Mouse (Mus musculus) spleen, postnatal 10 days (tissue): ENCODE data around the gene Osbpl11.

ENCODE experiments used
- DNase-seq, 2 experiments: peaks; one replicate each; pipeline ENCODE4 v3.0.0; 2021 to 2022; ENCODE audit warnings: low spot score in 2 of 2

The Osbpl11 gene

DNA sequence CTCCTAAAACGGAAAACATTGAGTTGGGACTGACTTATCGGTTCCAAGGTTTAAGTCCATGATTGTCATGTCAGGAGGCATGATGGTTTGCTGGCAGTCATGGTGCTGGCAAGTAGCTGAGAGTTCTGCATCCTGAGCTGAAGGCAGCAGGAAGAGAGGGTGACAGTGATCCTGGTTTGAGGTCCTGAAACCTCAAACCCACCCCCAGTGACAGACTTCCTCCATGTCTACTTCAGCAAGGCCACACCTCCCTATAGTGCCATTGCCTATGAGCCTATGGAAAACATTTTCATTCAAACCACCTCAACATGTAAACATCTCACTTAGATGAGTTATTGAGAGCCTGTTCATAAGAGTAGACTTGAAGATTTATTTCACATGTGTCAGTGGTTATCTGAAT lies 54.4 kb downstream of the Osbpl11 start:
- no peak for DNase-seq

DNA sequence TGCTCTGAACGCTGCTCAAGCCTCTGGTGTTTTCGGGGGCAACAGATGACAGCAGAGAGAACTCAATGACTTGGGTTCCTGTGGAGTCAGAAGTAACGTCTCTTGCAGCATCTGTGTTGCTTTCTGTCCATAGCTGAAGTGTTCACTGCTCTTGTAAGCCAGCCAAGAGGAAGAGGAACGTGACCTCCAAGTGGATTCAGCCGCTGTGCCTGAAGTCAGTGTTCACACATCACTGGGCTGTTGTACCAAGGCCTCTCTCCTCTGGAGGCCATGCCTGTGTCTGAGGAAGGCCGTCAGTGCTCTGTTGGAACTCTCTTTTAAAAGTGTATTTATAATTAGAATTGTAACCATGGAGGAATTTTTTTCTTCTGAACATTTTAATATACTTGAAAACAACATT lies 57.2 kb downstream of the Osbpl11 start:
- no peak for DNase-seq

- DNase-seq, result peak in 1 of 2 experiments; percentile 43
Measured at GRCm38 (mm10) chr16:33244136-33244691, 59.3 kb downstream of the Osbpl11 start.

DNA sequence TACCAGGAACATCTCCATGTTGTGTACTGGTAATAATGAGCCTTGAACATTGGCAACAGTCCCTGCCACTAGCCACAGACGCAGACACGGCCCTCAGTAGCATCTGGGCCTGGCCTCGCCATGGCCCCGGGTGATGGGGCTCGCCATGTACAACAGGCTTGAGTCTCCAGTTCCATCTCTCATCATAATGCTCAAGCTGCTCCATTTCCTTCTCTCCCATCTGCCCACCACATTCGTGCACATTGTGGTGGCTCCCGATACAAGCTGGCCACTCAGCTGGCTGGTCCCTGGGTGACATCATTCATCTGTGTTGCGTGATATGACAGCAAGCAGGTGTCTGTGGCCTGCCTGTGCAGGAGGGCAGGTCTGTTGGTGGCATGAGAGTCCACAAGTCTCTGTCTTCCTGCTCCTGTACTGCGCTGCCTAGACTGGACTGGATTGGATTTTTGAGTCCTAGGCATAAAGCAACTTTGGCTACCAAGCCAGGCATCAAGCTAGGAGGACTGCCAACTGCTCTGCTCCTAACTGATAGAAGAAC lies 60.1 kb downstream of the Osbpl11 start:
- no peak for DNase-seq

- DNase-seq, result no peak
Measured at GRCm38 (mm10) chr16:33246526-33246925, 61.7 kb downstream of the Osbpl11 start.

DNA sequence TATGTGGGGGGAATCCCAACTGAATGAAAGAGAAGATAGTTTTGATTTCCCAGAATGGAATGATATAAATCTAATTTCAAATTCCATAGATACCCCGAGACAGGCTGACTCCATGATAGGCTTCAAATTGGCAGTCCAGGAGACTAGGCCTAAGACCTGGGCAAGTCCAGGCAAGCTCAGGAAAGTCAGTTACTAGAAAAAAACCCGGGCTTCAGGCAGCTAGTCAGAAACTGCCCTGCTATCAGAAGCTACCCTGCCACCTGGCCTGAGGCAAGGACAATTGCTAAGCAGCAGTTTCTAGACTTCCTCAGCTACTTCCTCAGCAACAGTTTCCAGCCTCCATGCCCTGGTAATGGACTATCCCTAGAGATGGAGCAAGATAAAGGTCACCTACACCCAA lies 62.1 kb downstream of the Osbpl11 start:
- no peak for DNase-seq

DNA sequence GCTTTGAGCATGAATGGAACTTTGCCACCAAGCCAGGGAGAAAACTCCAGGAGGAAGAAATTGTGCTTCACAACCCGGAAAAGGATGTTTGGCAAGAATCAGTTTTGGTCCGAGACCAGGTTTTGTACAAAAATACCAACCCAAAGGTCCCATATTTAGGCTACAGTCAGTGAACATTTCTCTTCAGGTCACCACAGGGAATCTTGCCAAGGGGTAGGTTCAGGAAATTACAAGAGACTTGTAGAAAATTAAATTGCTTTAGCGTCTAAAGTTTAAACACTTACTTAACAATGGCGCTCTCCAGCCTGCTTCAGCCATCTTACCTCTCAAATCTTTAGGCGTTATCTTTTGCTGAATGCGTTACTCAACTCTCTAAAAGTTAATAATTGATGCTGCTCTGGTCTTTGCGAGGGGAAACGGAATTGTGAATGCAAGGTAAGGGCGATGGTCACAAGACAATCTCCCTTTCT lies 65.8 kb downstream of the Osbpl11 start:
- DNase-seq, result peak in 1 of 2 experiments; percentile 18

DNA sequence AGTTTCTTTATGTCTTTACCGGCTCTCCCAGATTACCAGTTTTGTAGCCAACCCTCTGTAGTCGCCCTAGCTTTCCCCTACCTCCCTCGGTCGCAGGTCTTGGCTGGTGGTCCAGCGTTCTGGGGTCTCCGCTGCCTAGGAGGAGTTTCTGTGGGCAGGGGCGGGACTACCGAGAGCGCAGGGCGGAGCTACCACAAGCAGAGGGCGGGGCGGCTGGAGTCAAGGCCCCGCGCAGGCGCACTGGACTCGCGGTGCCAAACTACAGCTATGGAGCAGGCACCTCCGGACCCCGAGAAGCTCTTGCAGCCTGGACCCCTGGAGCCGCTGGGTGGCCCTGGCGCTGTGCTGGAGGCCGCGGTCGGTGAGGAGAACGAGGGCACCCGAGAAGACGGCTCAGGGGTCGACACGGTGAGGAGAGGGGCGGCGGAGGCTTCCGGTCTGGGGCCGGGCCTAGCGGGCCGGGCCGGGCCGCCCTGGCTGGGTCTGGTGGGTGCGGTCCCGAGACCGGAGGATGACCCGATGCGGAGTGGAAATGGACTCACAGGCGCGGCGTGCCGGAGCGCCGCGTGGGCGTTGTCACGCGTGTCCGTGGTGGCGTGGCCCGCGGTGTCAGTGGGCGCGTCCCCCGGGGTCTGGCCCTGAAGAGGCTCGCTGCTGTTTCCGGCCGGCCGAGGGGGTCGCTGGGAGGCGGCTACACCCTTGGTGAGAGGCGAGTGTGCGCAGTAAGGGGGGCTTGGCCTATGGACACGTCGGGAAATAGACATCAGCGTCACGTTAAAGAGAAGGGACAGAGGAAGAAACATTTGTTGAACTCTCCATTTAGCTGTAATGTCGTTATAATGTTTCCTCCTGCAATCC lies 66.6 kb downstream of the Osbpl11 start, which contains the start of gene Snx4:
TSS of gene Snx4 (plus strand) at position 249 of the 858 bp plus-strand sequence.
- DNase-seq, result peak; percentile 92 to 96

GRCm38 (mm10) chr16:33255601-33256000 lies 70.7 kb downstream of the Osbpl11 start:
- no peak for DNase-seq

- DNase-seq, result no peak
Measured at GRCm38 (mm10) chr16:33258530-33258929, 73.7 kb downstream of the Osbpl11 start.

DNA sequence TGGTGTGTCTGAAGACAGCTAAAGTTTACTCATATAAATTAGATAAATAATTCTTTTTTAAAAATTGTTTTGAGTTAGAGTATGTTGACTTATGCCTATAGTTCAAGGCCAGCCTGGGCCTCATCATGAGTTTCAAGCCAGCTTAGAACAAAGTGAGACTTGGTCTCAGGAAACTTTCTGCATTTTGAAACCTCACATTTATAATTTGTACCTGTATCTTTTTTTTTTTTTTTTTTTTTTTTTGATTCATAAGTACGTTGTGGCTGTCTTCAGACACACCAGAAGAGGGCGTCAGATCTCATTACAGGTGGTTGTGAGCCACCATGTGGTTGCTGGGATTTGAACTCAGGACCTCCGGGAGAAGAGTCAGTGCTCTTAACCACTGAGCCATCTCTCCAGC lies 75.0 kb downstream of the Osbpl11 start:
- DNase-seq, result no peak

DNA sequence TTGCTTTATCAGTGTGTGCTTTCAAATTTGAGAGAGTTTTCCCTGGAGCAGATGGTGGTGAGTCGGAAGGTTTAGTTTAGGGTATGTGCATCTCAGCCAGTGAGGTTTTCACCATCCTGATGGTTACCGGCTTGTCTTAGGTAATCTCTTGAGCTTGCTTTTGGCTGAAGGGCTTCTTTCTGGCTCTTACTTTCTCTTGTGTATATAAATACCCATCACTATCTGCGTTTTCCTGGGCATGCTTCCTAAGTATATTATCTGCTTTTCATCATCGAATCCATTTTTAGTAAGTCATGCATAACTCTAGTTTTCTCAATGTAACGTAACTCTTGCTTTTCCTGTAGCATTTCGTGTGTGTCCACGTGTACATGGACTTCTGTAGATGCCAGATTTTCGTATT lies 76.0 kb downstream of the Osbpl11 start:
- no peak for DNase-seq

DNA sequence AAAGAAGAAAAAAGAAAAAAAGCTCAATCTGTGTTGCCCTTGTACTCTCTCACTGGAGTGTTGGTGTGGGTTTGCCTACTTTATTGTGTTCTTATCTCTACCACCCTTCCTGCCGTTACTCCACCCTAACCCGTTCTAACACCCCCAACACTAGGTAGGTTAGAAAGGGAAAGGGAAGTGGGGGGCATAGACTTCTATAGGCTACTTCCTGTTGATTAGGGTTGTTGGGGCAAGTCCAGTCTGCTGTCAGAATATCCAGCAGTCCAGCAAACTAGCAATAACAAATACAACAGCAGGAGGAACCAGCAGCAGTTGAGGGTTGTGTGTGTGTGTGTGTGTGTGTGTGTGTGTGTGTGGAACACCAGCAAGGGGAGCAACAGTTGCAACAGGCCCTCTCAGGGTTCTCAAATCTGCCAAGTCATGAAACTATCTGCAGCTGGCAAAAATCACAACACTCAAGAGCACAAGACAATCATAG lies 76.8 kb downstream of the Osbpl11 start:
- DNase-seq, result peak in 1 of 2 experiments; percentile 23

- no peak for DNase-seq
Measured at GRCm38 (mm10) chr16:33262096-33262495, 77.2 kb downstream of the Osbpl11 start.

GRCm38 (mm10) chr16:33267616-33268253 lies 82.9 kb downstream of the Osbpl11 start:
- no peak for DNase-seq

- no peak for DNase-seq
Measured at GRCm38 (mm10) chr16:33271824-33272223, 87.0 kb downstream of the Osbpl11 start.

GRCm38 (mm10) chr16:33283079-33283478 lies 98.2 kb downstream of the Osbpl11 start:
- no peak for DNase-seq

DNA sequence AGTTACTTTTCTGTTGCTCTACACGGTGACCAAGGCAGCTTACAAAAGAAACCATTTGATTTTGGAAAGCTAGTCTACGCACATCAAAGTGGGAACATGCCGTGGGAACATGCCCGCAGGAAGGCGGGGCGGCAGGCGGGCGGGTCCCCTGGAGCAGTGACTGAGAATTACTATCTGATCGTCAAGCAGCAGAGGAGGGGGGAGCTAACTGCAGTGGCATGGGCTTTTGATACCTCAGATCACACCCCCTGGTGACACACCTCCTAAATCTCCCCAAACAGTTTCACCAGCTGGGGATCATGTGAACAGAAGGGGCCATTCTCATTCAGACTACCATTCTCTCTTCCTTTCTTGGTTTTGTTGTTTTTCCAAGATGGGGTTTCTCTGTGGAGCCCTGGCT lies 103.7 kb downstream of the Osbpl11 start:
- DNase-seq, result no peak

DNA sequence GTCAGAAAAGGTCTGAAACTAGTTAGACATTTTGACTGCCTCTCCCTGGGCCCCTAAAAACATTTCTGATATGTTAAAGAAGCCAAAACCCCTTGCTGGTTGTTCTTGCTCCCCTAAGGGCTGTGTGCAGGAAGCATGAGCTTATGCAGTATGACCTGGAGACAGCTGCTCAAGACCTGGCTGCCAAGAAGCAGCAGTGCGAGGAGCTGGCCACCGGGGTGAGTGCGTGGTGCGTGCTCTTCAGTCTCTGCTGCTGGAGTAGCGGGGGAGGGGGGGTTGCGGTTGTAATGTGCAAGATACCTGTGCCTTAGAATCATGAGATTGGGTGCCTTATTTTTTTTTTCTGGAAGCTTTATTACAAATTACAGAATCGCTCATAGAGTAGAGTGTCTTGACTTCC lies 105.1 kb downstream of the Osbpl11 start:
- DNase-seq, result no peak

GRCm38 (mm10) chr16:33292241-33292640 lies 107.4 kb downstream of the Osbpl11 start:
- no peak for DNase-seq
